Mouse (Mus musculus): ENCODE results near the gene Mad2l1bp. TPM values are rescaled to one million over a fixed set of nuclear protein-coding genes. Genes with fewer than 3 reads are reported as not detected.

Mad2l1bp gene
- polyA plus RNA-seq, 1 experiment from 2014 or later, result 39.7 TPM

Other genes starting within 250 kb of the Mad2l1bp start
- gene Vegfa, start 121.2 kb downstream of the Mad2l1bp start, polyA plus RNA-seq (2014; fragmentation: Nextera tagmentation; extraction: Ambion mirVana), result 3.3 and 4.0 TPM in 2 replicates
- gene Mrps18a, start 42.6 kb downstream of the Mad2l1bp start, polyA plus RNA-seq (2014; fragmentation: Nextera tagmentation; extraction: Ambion mirVana), result 152 and 165 TPM in 2 replicates
- 12.1 and 13.1 TPM in 2 replicates for gene Rsph9, start 9.3 kb downstream of the Mad2l1bp start, polyA plus RNA-seq (2014; fragmentation: Nextera tagmentation; extraction: Ambion mirVana)
- gene Gtpbp2, start 7.5 kb upstream of the Mad2l1bp start, polyA plus RNA-seq (2014; fragmentation: Nextera tagmentation; extraction: Ambion mirVana), result 29.4 and 30.1 TPM in 2 replicates
- 10.3 and 13.6 TPM in 2 replicates for gene Polh, start 49.1 kb upstream of the Mad2l1bp start, polyA plus RNA-seq (2014; fragmentation: Nextera tagmentation; extraction: Ambion mirVana)
- gene Xpo5, start 49.2 kb upstream of the Mad2l1bp start, polyA plus RNA-seq (2014; fragmentation: Nextera tagmentation; extraction: Ambion mirVana), result 73.0 and 73.8 TPM in 2 replicates
- 123 and 124 TPM in 2 replicates for gene Polr1c, start 94.5 kb upstream of the Mad2l1bp start, polyA plus RNA-seq (2014; fragmentation: Nextera tagmentation; extraction: Ambion mirVana)
- 64.0 and 76.9 TPM in 2 replicates for gene Yipf3, start 94.5 kb upstream of the Mad2l1bp start, polyA plus RNA-seq (2014; fragmentation: Nextera tagmentation; extraction: Ambion mirVana)
- 0.69 and 0.72 TPM in 2 replicates for gene Lrrc73, start 100.0 kb upstream of the Mad2l1bp start, polyA plus RNA-seq (2014; fragmentation: Nextera tagmentation; extraction: Ambion mirVana)
- 53.1 and 54.3 TPM in 2 replicates for gene Tjap1, start 129.5 kb upstream of the Mad2l1bp start, polyA plus RNA-seq (2014; fragmentation: Nextera tagmentation; extraction: Ambion mirVana)
- gene Dlk2, start 143.9 kb upstream of the Mad2l1bp start, polyA plus RNA-seq (2014; fragmentation: Nextera tagmentation; extraction: Ambion mirVana), result 1.1 and 1.3 TPM in 2 replicates
- 5.0 and 5.8 TPM in 2 replicates for gene Abcc10, start 174.8 kb upstream of the Mad2l1bp start, polyA plus RNA-seq (2014; fragmentation: Nextera tagmentation; extraction: Ambion mirVana)
- gene Zfp318, start 230.2 kb upstream of the Mad2l1bp start, polyA plus RNA-seq (2014; fragmentation: Nextera tagmentation; extraction: Ambion mirVana), result 16.1 and 17.0 TPM in 2 replicates

Data from limb, embryonic 11.5 days (tissue).